Mouse (Mus musculus) MEL (cell line): ENCODE measurements around the gene Aknad1. TPM values are rescaled to one million over a fixed set of nuclear protein-coding genes. Genes with fewer than 3 reads are reported as not detected.

Source experiments
- DNase-seq: peaks from one replicate; pipeline ENCODE4 v3.0.0; 2011; ENCODE audit warnings: low read depth, low spot score
- H3K27ac ChIP-seq: 2 replicates; pipeline ENCODE4 v1.5.1; 2012; ENCODE audit warnings: low read depth, mild to moderate bottlenecking, control low read depth, low read length, moderate library complexity; ENCODE audit not compliant: control insufficient read depth
- H3K27me3 ChIP-seq, 2 experiments: fragments of 150-350 bp in 1 of 2; sonication (generic) in 1 of 2; 2 replicates each; pipeline ENCODE4 v1.6.1; 2012; ENCODE audit warnings: low read length in 2 of 2, mild to moderate bottlenecking in 2 of 2, improper control_type of control experiment in 1 of 2, moderate library complexity in 1 of 2; ENCODE audit not compliant: insufficient read depth in 2 of 2, control insufficient read depth in 1 of 2
- H3K36me3 ChIP-seq, 2 experiments: 2 replicates each; pipeline ENCODE4 v1.6.1; 2012 to 2014; ENCODE audit warnings: low read length in 2 of 2, improper control_type of control experiment in 1 of 2, inconsistent platforms in 1 of 2, mild to moderate bottlenecking in 1 of 2; ENCODE audit not compliant: insufficient read depth in 2 of 2, control insufficient read depth in 1 of 2
- H3K4me1 ChIP-seq, 2 experiments: fragments of 150-350 bp in 1 of 2; sonication (generic) in 1 of 2; 2 replicates each; pipeline ENCODE4 v1.6.1; 2012; ENCODE audit warnings: low read length in 2 of 2, improper control_type of control experiment in 1 of 2, mild to moderate bottlenecking in 1 of 2; ENCODE audit not compliant: insufficient read depth in 2 of 2, control insufficient read depth in 1 of 2
- H3K4me3 ChIP-seq, 2 experiments: fragments of 150-350 bp in 1 of 2; sonication (generic) in 1 of 2; 2 replicates each; pipeline ENCODE4 v1.5.1; 2012; ENCODE audit warnings: low read depth in 2 of 2, low read length in 2 of 2, mild to moderate bottlenecking in 2 of 2, moderate library complexity in 2 of 2, control low read depth in 1 of 2, improper control_type of control experiment in 1 of 2; ENCODE audit not compliant: control insufficient read depth in 1 of 2, insufficient read depth in 1 of 2
- H3K79me2 ChIP-seq: 2 replicates; pipeline ENCODE4 v1.6.1; 2012; ENCODE audit warnings: mild to moderate bottlenecking, low read length, moderate library complexity; ENCODE audit not compliant: control insufficient read depth, poor library complexity, insufficient read depth
- H3K9ac ChIP-seq: 2 replicates; pipeline ENCODE4 v1.6.1; 2012; ENCODE audit warnings: low read depth, mild to moderate bottlenecking, control low read depth, low read length, moderate library complexity; ENCODE audit not compliant: control insufficient read depth, poor library complexity, severe bottlenecking
- H3K9me3 ChIP-seq: fragments of 150-350 bp; sonication (generic); replicated peaks from 2 replicates; pipeline ENCODE4 v1.6.1; 2012; ENCODE audit warnings: mild to moderate bottlenecking, low read length, improper control_type of control experiment, moderate library complexity; ENCODE audit not compliant: insufficient read depth
- CHD1 ChIP-seq: IDR thresholded peaks from 2 replicates; pipeline ENCODE4 v1.6.1; 2012; ENCODE audit warnings: low read depth, mild to moderate bottlenecking, inconsistent platforms, low read length, improper control_type of control experiment
- CHD2 ChIP-seq: IDR thresholded peaks from 2 replicates; pipeline ENCODE4 v1.6.1; 2011; ENCODE audit warnings: low read length, improper control_type of control experiment
- CTCF ChIP-seq, 3 experiments: IDR thresholded peaks in 2 of 3; conservative IDR thresholded peaks in 1 of 3; 2 replicates each; pipeline ENCODE4 v1.5.1; 2011 to 2012; ENCODE audit warnings: low read length in 3 of 3, low read depth in 2 of 3, mild to moderate bottlenecking in 2 of 3, improper control_type of control experiment in 1 of 3, inconsistent platforms in 1 of 3, mixed read lengths in 1 of 3, moderate library complexity in 1 of 3; ENCODE audit not compliant: control insufficient read depth in 1 of 3, insufficient read depth in 1 of 3, poor library complexity in 1 of 3, severe bottlenecking in 1 of 3
- EP300 ChIP-seq, 2 experiments: IDR thresholded peaks; 2 replicates each; pipeline ENCODE4 v1.6.1; 2011; ENCODE audit warnings: improper control_type of control experiment in 2 of 2, low read length in 2 of 2, low read depth in 1 of 2, mild to moderate bottlenecking in 1 of 2
- GABPA ChIP-seq: IDR thresholded peaks from 2 replicates; pipeline ENCODE4 v1.6.1; 2012; ENCODE audit warnings: low read depth, mild to moderate bottlenecking, inconsistent platforms, low read length, improper control_type of control experiment, moderate library complexity
- HCFC1 ChIP-seq: IDR thresholded peaks from 2 replicates; pipeline ENCODE4 v1.6.1; 2012; ENCODE audit warnings: low read depth, mild to moderate bottlenecking, inconsistent platforms, low read length, improper control_type of control experiment, moderate library complexity
- JUND ChIP-seq: IDR thresholded peaks from 2 replicates; pipeline ENCODE4 v1.6.1; 2011; ENCODE audit warnings: low read depth, mild to moderate bottlenecking, improper control_type of control experiment, low read length
- KAT2A ChIP-seq: conservative IDR thresholded peaks from 2 replicates; pipeline ENCODE4 v1.6.1; 2012; ENCODE audit warnings: low read depth, low read length, improper control_type of control experiment, inconsistent platforms
- MAX ChIP-seq: IDR thresholded peaks from 2 replicates; pipeline ENCODE4 v1.6.1; 2011; ENCODE audit warnings: low read length, improper control_type of control experiment
- MXI1 ChIP-seq: IDR thresholded peaks from 2 replicates; pipeline ENCODE4 v1.6.1; 2011; ENCODE audit warnings: mild to moderate bottlenecking, low read depth, low read length, improper control_type of control experiment
- MYC ChIP-seq: IDR thresholded peaks from 2 replicates; pipeline ENCODE4 v1.6.1; 2011; ENCODE audit warnings: low read depth, mild to moderate bottlenecking, low read length, improper control_type of control experiment, moderate library complexity
- NELFE ChIP-seq: IDR thresholded peaks from 2 replicates; pipeline ENCODE4 v1.6.1; 2011; ENCODE audit warnings: low read depth, low read length, improper control_type of control experiment
- NRF1 ChIP-seq: IDR thresholded peaks from 2 replicates; pipeline ENCODE4 v1.6.1; 2014; ENCODE audit warnings: low read depth, mild to moderate bottlenecking, inconsistent platforms, low read length, improper control_type of control experiment, moderate library complexity; ENCODE audit not compliant: poor library complexity, insufficient read depth, severe bottlenecking
- POLR2A ChIP-seq, 2 experiments: IDR thresholded peaks; 2 replicates each; pipeline ENCODE4 v1.6.1; 2011 to 2012; ENCODE audit warnings: low read length in 2 of 2, mild to moderate bottlenecking in 2 of 2, control low read depth in 1 of 2, improper control_type of control experiment in 1 of 2, low read depth in 1 of 2, moderate library complexity in 1 of 2; ENCODE audit not compliant: control insufficient read depth in 1 of 2, insufficient read depth in 1 of 2, poor library complexity in 1 of 2
- POLR2AphosphoS2 ChIP-seq: IDR thresholded peaks from 2 replicates; pipeline ENCODE4 v1.6.1; 2011; ENCODE audit warnings: low read length, improper control_type of control experiment
- RCOR1 ChIP-seq: IDR thresholded peaks from 2 replicates; pipeline ENCODE4 v1.6.1; 2012; ENCODE audit warnings: low read depth, mild to moderate bottlenecking, inconsistent platforms, low read length, improper control_type of control experiment
- SMC3 ChIP-seq: IDR thresholded peaks from 2 replicates; pipeline ENCODE4 v1.6.1; 2011; ENCODE audit warnings: low read depth, low read length, improper control_type of control experiment
- USF2 ChIP-seq, 2 experiments: IDR thresholded peaks; 2 replicates each; pipeline ENCODE4 v1.6.1; 2011 to 2012; ENCODE audit warnings: improper control_type of control experiment in 2 of 2, low read length in 2 of 2, borderline replicate concordance in 1 of 2, inconsistent platforms in 1 of 2, low read depth in 1 of 2, mild to moderate bottlenecking in 1 of 2; ENCODE audit not compliant: insufficient read depth in 1 of 2
- ZNF384 ChIP-seq: IDR thresholded peaks from 2 replicates; pipeline ENCODE4 v1.6.1; 2012; ENCODE audit warnings: low read depth, mild to moderate bottlenecking, inconsistent platforms, low read length, improper control_type of control experiment
- polyA plus RNA-seq, 2 experiments: library from polyadenylated mRNA; stranded (reverse) in 1 of 2; unstranded in 1 of 2; fragments of >175 nt in 1 of 2; fragments of >200 nt in 1 of 2; gene quantifications; 2 replicates each; pipeline versions ENCODE4 v1.2.1 to v1.2.4; 2012; ENCODE audit warnings: low replicate concordance in 2 of 2, low read depth in 1 of 2; ENCODE audit not compliant: insufficient read length in 2 of 2, insufficient read depth in 1 of 2, missing spikeins in 1 of 2
- total RNA-seq: library from RNA; depleted of rRNA; stranded (reverse); fragments of 300-350 nt; gene quantifications from 2 replicates; pipeline ENCODE4 v1.2.3, GENCODE M21; 2012

Gene Aknad1
- total and polyA plus RNA-seq, 3 experiments: 0.06 TPM; not detected in 2

DNA sequence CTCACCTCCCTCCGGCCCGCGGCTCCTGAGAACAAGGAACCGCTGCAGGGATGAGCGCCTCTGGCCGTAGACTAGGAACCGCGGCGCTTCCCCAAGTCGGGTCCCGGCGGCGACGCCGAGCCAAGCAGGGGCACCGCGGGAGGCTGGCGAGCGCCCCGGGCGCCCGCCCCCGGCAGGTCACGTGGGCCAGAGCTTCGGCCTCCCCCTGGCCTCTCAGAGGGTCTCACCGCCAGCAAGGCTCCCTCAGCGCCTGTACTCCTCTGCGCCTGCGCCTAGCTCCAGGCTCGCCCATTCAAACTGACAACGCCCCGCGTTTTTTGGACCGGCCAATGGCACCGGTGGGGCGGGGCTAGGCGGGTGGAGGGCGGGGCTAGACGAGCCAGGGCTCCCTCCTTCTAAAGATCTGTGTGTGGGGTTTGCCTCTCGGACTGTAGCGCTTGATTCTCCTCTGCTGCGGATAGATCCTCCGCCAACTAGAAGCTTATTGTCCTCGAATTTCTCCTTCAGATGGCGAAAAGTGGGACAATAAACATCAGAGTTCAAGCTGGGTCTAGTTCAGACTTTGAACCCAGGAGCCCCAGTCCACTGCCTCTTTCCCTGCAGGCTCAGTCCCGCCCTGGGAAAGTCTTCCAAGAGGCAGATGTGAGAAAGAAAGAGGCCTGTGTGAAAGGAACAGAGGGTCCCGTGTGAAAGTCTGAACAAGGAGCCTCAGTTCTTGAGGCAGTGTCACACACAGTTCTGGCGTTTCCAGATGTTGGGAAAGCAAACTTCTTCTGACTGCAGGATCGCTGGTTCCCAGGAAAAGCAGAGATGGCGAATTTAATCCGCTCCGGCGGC lies 17.2 kb upstream of the Aknad1 start, which contains the start of gene Gpsm2 (continued):
- TF ChIP-seq USF2 (IDR thresholded peaks at IDR 0.05; ENCODE audit: borderline replicate concordance in 1 of 2, insufficient read depth in 1 of 2, low read depth in 1 of 2, low read length in 2 of 2) (peak; percentile 54 to 86; a peak in 3 of 4 replicates), NELFE (peak; percentile 70), POLR2A (IDR thresholded peaks at IDR 0.05; ENCODE audit: control insufficient read depth in 1 of 2, insufficient read depth in 1 of 2, low read depth in 1 of 2, low read length in 2 of 2, poor library complexity in 1 of 2) (peak in 1 of 2 experiments; percentile 73; a peak in 2 of 4 replicates), POLR2AphosphoS2 (peak; percentile 54; the same call in 1 of the 2 replicates), RCOR1 (0 out of 2 replicates have a peak, but pooled peaks have one; percentile 4), CHD2 (no peak), MXI1 (no peak; the same call in 1 of the 2 replicates), MAX (peak; percentile 94), KAT2A (no peak), SMC3 (no peak), JUND (no peak), EP300 (IDR thresholded peaks at IDR 0.05; ENCODE audit: low read depth in 1 of 2, low read length in 2 of 2) (no peak), CHD1 (no peak), HCFC1 (0 out of 2 replicates have a peak, but pooled peaks have one; percentile 50), CTCF (IDR thresholded peaks at IDR 0.05 in 2 of 3, conservative IDR thresholded peaks at IDR 0.05 in 1 of 3; ENCODE audit: control insufficient read depth in 1 of 3, insufficient read depth in 1 of 3, low read depth in 2 of 3, low read length in 3 of 3, poor library complexity in 1 of 3, severe bottlenecking in 1 of 3) (no peak), MYC (no peak)

DNA sequence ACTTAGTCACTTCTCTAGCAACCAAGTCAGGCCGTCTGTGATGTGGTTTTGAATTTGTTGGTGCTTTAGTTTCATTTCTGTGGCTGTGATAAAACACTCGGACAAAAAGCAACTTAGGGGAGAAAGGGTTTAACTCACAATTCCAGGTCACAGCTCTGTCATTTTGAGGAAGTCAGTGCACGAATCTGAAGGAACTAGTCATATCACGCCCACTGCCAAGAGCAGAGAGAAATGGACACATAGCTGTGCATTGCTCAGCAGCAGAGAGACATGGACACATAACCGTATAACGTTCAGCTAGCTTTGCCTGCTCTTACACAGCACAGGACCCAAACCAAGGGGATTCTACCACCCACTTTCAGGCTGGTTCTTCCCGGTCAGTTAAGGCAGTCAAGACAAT lies 13.0 kb upstream of the Aknad1 start:
- TF ChIP-seq EP300 (IDR thresholded peaks at IDR 0.05; ENCODE audit: low read depth in 1 of 2, low read length in 2 of 2) (0 out of 4 replicates have a peak, but pooled peaks of 1 of the 2 experiments have one; percentile 23), GABPA (no peak), NRF1 (no peak), ZNF384 (no peak), KAT2A (no peak)
- Histone ChIP-seq H3K4me3 (no peak overlapping the region), H3K9ac (no peak overlapping the region), H3K27me3 (no peaks in the 10 kb centered on the region), H3K36me3 (peaks cover 0 to 6% of the 10 kb centered on the region in 2 experiments; a peak in 2 of 4 replicates), H3K79me2 (peaks cover 6% of the 10 kb centered on the region; the same call in 1 of the 2 replicates), H3K27ac (no peak overlapping the region), H3K9me3 (no peaks in the 10 kb centered on the region), H3K4me1 (peaks cover 0 to 7% of the 10 kb centered on the region in 2 experiments; a peak in 3 of 4 replicates)
- peak; percentile 53 for DNase-seq
